In the genomic region with DNA sequence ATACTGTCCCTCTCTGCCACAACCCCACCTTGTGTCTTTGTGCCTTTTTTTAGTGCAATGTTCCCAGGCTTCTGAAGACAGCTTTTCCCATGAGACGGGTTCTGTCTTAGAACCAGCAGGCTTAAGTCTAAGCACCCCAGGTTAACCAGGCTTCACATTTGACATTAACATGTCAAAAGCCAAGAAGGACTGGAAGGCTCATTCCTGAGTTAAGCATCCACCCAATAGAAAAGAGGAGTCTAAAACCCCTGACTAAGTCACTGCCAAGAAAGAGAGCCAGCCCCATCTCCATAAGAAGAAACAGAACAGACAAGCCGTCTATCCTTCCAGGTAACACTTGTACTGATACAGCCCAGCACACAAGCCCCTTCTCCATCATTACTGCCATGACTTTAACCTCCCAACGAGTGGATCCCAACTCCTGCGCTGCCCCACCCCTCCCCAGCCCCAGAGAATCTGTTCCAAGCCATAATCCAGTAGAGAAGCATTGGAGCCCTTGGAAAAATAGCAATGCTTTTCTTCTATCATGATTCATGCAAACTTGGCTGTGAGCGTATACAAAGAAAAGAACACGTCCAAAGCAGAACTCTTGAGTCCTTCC, we compare ENCODE assay signal across 19 mouse cellular contexts.
"Had no signal": no experiment of that assay in that cellular context is flagged by ENCODE, and none has a peak within 500 bp of the region (broad histone marks: within the 10 kb centered on the region; RNA-seq: fewer than 3 reads in every experiment).

No protein-coding gene starts in this region.

- H3K27ac ChIP-seq: limb, embryonic 10.5 days; limb, embryonic 13.5 days; liver, embryonic 13.5 days; midbrain, embryonic 12.5 days; midbrain, embryonic 15.5 days; neural tube, embryonic 13.5 days had no signal

- H3K9me3 ChIP-seq: limb, embryonic 10.5 days; limb, embryonic 13.5 days; liver, embryonic 13.5 days; midbrain, embryonic 12.5 days; midbrain, embryonic 15.5 days; neural tube, embryonic 13.5 days had no signal

- ATAC-seq: midbrain, embryonic 15.5 days had no signal

- H3K9ac ChIP-seq: limb, embryonic 13.5 days; liver, embryonic 13.5 days; midbrain, embryonic 12.5 days; midbrain, embryonic 15.5 days; neural tube, embryonic 13.5 days had no signal

- H3K4me3 ChIP-seq: limb, embryonic 10.5 days; limb, embryonic 13.5 days; liver, embryonic 13.5 days; midbrain, embryonic 12.5 days; midbrain, embryonic 15.5 days; myocyte; neural tube, embryonic 13.5 days had no signal

- DNase-seq: kidney, adult 18-20 months; kidney, adult 9 months; kidney, postnatal 14 days; kidney, postnatal 4 days; liver; liver, embryonic 13.5 days; lung, adult 2 months; lung, postnatal 14 days; lung, postnatal 4 days; right cerebral cortex, adult 18-20 months; right cerebral cortex, postnatal 14 days; right cerebral cortex, postnatal 4 days; thymus, postnatal 25 days had no signal

- H3K36me3 ChIP-seq: limb, embryonic 10.5 days; limb, embryonic 13.5 days; liver, embryonic 13.5 days; midbrain, embryonic 12.5 days; midbrain, embryonic 15.5 days; neural tube, embryonic 13.5 days had no signal

- H3K4me2 ChIP-seq: limb, embryonic 13.5 days; liver, embryonic 13.5 days; midbrain, embryonic 12.5 days; midbrain, embryonic 15.5 days; neural tube, embryonic 13.5 days had no signal

- H3K27me3 ChIP-seq: limb, embryonic 13.5 days; liver, embryonic 13.5 days; midbrain, embryonic 12.5 days; midbrain, embryonic 15.5 days; neural tube, embryonic 13.5 days had no signal

- H3K4me1 ChIP-seq: liver, embryonic 13.5 days; midbrain, embryonic 12.5 days; midbrain, embryonic 15.5 days; neural tube, embryonic 13.5 days had no signal
